Mouse (Mus musculus) layer of hippocampus, adult 9-11 months (tissue): ENCODE data around the gene Tmeff1.
A peak's percentile ranks its signal among the peaks of the same experiment; 100 is the strongest.
"Not testable (repeated sequence)": the region's sequence is repeated elsewhere in the genome, so short reads cannot be mapped to it uniquely, and the experiment has no call there.

ENCODE experiments used
- DNase-seq: peaks from one replicate; pipeline ENCODE4 v3.0.0; 2022

Tmeff1 gene

GRCm38 (mm10) chr4:48679728-48680127 is 94.8 kb downstream of the Tmeff1 start:
- DNase-seq, result not testable (repeated sequence)

- DNase-seq, result no peak
These were observed 95.2 kb downstream of the Tmeff1 start for GRCm38 (mm10) chr4:48680214-48680613.

DNA sequence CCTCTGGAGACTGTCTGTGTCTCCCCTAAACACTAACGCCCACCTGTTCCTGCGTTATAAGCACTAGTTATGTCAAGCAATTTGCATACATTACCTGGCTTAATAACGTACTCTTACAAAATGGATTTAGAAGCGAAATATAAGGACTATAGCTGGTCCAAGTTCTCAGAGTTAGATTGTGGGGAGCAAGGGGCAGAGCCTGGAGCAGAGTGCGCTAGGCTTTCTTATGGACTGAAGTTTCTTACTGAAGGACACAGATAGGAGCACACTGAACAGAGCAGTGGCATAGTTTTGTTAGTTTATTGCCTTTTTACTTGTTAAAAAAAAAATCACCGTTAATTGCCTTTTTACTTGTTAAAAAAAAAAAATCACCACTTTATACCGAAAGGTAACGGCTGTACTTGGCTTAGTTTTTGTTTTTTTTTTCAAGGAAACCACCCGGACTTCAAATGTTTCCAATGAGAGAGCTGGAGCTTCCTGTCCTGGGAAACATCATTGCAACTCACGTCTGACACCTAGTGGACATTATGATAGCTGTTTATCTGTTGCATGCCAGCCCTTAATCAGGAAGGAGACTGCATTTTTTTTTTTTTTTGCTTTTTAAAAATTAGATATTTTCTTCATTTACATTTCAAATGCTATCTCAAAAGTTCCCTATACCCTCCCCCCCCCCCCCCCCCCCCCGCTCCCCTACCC is 95.8 kb downstream of the Tmeff1 start:
- DNase-seq, result no peak

GRCm38 (mm10) chr4:48683126-48683525 is 98.2 kb downstream of the Tmeff1 start:
- DNase-seq, result no peak

DNA sequence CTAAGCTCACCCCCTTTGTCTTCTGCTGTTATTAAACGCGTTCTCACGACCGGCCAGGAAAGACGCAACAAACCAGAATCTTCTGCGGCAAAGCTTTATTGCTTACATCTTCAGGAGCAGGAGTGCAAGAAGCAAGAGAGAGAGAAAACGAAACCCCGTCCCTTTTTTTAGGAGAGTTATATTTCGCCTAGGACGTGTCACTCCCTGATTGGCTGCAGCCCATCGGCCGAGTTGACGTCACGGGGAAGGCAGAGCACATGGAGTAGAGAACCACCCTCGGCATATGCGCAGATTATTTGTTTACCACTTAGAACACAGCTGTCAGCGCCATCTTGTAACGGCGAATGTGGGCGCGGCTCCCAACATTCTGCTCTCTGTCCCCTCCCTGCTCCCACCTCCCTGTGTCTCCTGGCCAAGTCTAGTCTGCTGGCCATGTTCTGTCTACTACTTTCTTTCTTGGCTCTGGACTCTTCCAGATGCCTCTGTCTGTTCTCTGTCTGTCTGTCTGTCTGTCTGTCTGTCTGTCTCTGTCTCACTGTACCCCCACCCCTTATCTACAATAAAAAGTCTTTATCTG is 98.7 kb downstream of the Tmeff1 start:
- DNase-seq, result peak; percentile 54

GRCm38 (mm10) chr4:48684593-48685187 is 99.7 kb downstream of the Tmeff1 start:
- DNase-seq, result no peak

- DNase-seq, result no peak
These were observed 103.2 kb downstream of the Tmeff1 start for GRCm38 (mm10) chr4:48688148-48688547.

DNA sequence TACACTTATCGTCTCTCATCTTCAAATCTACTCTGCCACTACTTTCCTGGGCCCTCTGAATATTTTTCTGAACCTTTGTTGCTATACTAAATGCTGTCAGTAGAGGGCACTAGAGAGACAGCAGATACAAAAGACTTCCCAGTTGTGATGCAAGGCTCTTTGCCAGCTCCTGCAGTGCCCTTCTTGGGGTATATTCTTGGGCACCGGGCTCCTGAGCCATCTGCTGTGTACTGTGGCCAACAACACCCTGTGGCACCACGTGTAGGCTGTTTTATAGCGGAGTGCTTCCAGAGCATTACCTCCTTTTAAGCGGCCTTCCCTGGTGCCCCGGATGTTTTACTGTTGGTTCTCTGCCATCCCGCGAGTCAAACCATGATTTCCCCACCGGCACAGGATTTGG is 105.7 kb downstream of the Tmeff1 start:
- peak; percentile 74 for DNase-seq

DNA sequence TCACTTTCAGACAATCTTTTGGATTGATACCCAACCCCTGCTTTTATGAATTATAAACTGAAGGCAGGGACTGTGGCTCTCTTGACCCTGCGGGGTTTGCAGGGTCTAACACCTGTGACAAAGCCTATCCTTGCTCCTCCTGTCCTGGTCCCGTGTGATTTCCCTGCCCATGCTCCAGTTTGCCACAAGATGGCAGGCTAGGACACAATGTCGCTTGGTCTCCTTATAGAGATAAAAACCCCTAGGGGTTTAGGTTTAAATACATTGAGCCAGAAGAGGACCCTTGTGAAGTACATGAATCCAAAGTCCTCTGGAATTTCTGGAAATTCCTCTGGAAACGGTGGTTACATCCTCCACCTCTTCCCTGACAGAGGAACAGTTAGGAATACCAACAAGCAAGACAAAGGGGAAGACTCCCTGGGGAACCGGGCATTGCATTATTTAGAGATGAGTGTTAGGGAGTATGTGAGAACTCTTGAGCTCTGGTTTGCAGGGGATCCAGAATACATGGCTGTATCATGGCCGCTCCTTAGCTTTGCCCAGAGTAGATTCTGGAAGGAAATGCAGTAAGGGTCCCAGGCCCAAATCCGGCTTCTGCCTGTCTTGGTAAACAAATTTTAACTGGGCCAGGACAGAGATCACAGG is 106.9 kb downstream of the Tmeff1 start:
- DNase-seq, result no peak

DNA sequence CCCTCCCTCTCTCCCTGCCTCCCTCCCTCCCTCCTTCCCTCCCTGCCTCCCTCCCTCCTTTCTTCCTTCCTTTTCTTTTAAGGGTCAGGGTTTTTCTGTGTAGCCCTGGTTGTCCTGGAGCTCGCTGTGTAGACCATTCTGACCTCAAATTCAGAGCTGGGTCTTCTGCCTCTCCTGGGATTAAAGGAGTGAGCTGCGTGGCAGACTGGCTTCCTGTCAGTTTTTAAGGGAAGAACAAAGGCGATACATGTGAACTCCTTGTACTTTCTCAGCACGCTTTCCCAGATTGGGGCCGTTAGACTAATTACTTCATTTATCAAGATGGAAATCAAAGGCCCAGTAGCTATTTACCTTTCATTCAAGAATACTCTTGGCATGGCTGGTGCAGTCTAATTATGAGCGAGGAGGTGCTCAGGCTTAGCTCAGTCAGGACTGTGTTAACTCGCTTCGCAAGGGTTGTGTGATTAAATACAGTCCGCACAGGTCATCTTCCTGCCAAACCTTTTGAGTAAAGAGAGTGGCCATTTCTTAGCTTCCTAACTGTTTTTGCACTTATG is 107.8 kb downstream of the Tmeff1 start:
- DNase-seq, result no peak

DNA sequence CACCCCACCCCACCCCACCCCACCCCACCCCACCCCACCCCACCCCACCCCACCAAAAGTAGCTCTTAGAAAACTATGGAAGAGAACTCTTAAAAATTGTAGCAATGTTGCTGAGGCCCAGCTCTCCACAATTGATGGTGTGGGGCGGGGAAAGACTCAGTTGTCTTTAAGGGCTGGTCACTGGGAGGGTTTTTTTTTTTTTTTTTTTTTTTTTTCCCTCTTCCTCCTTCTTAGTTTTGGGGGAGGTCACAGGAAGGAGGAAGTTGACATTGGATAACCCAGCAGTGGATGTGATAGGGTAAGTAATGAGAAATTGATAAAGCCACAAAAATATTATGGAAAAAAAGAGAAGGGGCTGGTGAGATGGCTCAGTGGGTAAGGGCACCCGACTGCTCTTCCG is 111.7 kb downstream of the Tmeff1 start:
- DNase-seq, result no peak

DNA sequence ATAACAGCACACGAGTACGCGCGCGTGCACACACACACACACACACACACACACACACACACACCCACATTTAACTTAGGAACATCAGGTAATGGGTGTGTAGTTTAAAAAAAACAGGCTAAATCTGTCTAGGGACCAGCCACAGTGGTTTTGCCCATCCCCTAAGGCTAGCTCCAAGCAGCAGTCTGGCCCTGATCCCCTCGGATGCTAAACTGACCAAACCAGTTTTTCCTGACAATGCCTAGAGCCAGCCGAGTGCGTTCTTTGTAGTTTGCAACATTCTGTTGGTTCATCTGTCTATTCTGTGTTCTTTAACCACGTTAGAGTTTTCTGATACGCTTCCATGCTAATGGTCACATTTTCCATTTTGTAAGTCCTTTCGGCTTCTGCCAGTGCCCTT is 112.3 kb downstream of the Tmeff1 start:
- no peak for DNase-seq
